Mouse (Mus musculus): ENCODE measurements around the gene Dnajb2. TPM values are rescaled to one million over a fixed set of nuclear protein-coding genes. Genes with fewer than 3 reads are reported as not detected.

The Dnajb2 gene
- total RNA-seq, 2 experiments from 2014 or later: 74.3 to 75.8 TPM

DNA sequence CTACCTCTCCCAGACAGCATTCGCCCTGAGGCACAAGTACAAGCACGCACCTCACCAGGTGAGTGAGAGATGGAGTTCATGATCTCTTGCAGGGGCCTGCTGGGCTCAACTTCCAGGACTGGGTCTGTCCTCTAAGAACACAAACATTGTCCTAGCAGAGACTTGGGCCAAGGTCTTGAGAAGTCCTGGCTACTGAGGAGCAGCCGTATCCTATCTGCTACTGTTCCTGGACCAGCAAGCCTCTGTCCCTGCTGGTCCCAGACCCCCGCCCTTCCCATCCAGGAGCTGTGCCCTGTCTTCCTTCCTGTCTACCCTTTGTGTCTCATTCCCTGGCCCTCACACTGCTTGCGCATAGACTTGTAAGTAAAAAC lies 57.1 kb downstream of the Dnajb2 start:
- no peak for DNase-seq

DNA sequence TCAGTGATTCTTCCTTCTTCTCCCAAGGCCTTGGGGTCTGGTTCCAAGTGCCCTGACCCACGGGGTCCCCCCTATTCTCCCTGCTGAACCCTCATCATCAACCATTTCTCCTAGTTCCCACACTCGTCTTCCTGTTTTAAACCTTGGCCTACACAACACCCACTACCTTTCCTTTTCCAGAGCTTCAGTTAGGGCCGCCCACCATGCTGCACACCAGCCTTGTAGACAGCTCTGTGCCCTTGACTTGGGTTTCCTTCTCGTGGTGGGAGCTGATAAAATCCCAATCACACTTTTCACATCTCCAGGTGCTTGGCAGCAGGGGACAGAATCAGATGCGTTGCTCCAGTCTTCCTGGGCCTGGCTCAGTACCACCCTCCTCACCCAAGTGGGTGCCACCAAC lies 58.1 kb downstream of the Dnajb2 start:
- no peak for DNase-seq

Small RNA genes lying within 50 kb of the gene (microRNA-seq; reads per million reads assigned to microRNA genes)
- 0 reads per million in 2 experiments for gene Gm27943

Other genes starting within 250 kb of the Dnajb2 start
- gene Nhej1, start 111.2 kb upstream of the Dnajb2 start, total RNA-seq (2021): 1 to 10 TPM; 2.1 to 2.7 TPM
- gene Slc23a3, start 102.5 kb upstream of the Dnajb2 start, total RNA-seq (2021): under 1 TPM; 0.23 to 0.27 TPM
- 10 to 100 TPM; 26.9 to 33.0 TPM for gene Cnppd1, start 93.7 kb upstream of the Dnajb2 start, total RNA-seq (2021)
- gene Retreg2, start 93.6 kb upstream of the Dnajb2 start, total RNA-seq (2021): 100 to 1,000 TPM; 177 to 178 TPM
- 10 to 100 TPM; 31.2 to 36.2 TPM for gene Zfand2b, start 67.8 kb upstream of the Dnajb2 start, total RNA-seq (2021)
- gene Abcb6, start 56.0 kb upstream of the Dnajb2 start, total RNA-seq (2021): 10 to 100 TPM; 26.1 to 27.2 TPM
- 10 to 100 TPM; 25.4 to 28.1 TPM for gene Ankzf1, start 44.3 kb upstream of the Dnajb2 start, total RNA-seq (2021)
- 100 to 1,000 TPM; 113 to 114 TPM for gene Atg9a, start 44.2 kb upstream of the Dnajb2 start, total RNA-seq (2021)
- 10 to 100 TPM; 13.0 to 19.1 TPM for gene Glb1l, start 25.6 kb upstream of the Dnajb2 start, total RNA-seq (2021)
- 10 to 100 TPM; 88.0 to 89.0 TPM for gene Stk16, start 25.6 kb upstream of the Dnajb2 start, total RNA-seq (2021)
- gene Tuba4a, start 16.5 kb upstream of the Dnajb2 start, total RNA-seq (2021): 100 to 1,000 TPM; 517 to 555 TPM
- not detected for gene A630095N17Rik, start 4.3 kb upstream of the Dnajb2 start, total RNA-seq (2021)
- gene Ptprn, start 28.1 kb downstream of the Dnajb2 start, total RNA-seq (2021): 100 to 1,000 TPM; 372 to 375 TPM
- gene Resp18, start 42.0 kb downstream of the Dnajb2 start, total RNA-seq (2021): 100 to 1,000 TPM in 1 of 2 experiments, 10 to 100 TPM in 1; 81.7 to 106 TPM
- 10 to 100 TPM; 39.4 to 46.7 TPM for gene Dnpep, start 81.6 kb downstream of the Dnajb2 start, total RNA-seq (2021)
- 1 to 10 TPM in 1 of 2 experiments, under 1 TPM in 1; 0.72 to 1.1 TPM for gene Des, start 123.9 kb downstream of the Dnajb2 start, total RNA-seq (2021)
- 100 to 1,000 TPM; 166 to 180 TPM for gene Speg, start 138.9 kb downstream of the Dnajb2 start, total RNA-seq (2021)
- gene Gmppa, start 199.5 kb downstream of the Dnajb2 start, total RNA-seq (2021): 10 to 100 TPM; 63.6 to 73.5 TPM
- 1 to 10 TPM; 6.5 to 7.4 TPM for gene Asic4, start 214.0 kb downstream of the Dnajb2 start, total RNA-seq (2021)
- 10 to 100 TPM; 76.8 to 82.8 TPM for gene Chpf, start 242.9 kb downstream of the Dnajb2 start, total RNA-seq (2021)
- 10 to 100 TPM; 68.8 to 71.4 TPM for gene Tmem198, start 243.1 kb downstream of the Dnajb2 start, total RNA-seq (2021)

Measured in layer of hippocampus, postnatal 36 days (tissue).